Mouse (Mus musculus) natural killer cell, adult 2 months (primary cell): ENCODE data around the gene Gm18596.
"Not testable (repeated sequence)": the region's sequence is repeated elsewhere in the genome, so short reads cannot be mapped to it uniquely, and the experiment has no call there.

Experiments used
- DNase-seq, 2 experiments: peaks; one replicate each; pipeline ENCODE4 v3.0.0; 2022; ENCODE audit warnings: low spot score in 2 of 2

Gene Gm18596

GRCm38 (mm10) chr10:77711157-77711556, 31.3 kb downstream of the Gm18596 start, which contains the start of gene Gm10024:
TSS of gene Gm10024 (plus strand) at chr10:77711457.
- not testable (repeated sequence) for DNase-seq

DNA sequence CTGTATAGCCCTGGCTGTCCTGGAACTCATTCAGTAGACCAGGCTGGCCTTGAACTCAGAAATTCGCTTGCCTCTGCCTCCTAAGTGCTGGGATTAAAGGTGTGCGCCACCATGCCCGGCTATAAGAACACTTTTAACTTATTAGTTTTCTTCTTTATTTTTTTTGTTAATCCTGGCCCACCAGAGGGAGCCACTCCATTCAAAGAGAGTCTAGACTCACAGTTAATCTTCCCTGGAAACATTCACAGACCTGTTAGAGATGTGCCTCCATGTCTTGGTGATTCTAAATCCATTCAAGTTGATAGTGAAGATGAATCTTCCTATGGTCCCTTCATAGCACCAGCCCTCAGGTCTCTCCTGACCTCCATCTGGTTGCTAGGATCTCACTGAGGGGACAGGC, 32.6 kb downstream of the Gm18596 start:
- DNase-seq = no peak

GRCm38 (mm10) chr10:77706326-77706725, 36.1 kb downstream of the Gm18596 start, which contains the start of gene Gm10272:
TSS of gene Gm10272 (plus strand) at chr10:77706626.
- DNase-seq = no peak

DNA sequence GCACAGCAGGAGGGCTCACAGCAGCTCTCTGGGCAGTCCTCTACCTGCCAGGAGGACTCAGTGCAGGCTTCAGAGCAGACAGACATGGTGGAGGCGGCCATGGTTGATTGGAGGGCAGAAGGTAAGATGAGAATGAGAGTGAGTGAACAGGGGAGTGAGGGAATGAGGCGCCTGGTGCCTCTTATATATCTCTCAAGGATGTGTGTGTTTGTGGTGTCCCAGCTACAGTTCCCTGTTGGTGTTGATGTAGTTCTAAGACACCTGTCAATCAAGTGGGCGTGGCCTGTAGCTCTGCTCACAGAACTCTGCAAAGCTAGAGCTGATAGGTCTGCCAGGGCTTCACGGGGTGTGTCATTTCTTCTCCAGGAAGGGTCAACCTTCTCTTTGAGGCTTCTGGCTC, 45.3 kb downstream of the Gm18596 start, which contains the start of gene Gm9508:
TSS of gene Gm9508 (minus strand) at position 101 of the 400 bp plus-strand sequence.
- no peak for DNase-seq
